Mouse (Mus musculus) embryonic facial prominence, embryonic 14.5 days (tissue): ENCODE measurements at regions not wholly inside any gene's neighbourhood (a gene's known extent, or its start where the extent isn't known, plus 50 kb on each side); places are given as distances from the start of the nearest gene placed in this dataset.

ENCODE experiments used
- ATAC-seq: fragments of 200-750 bp; cut with Nextera tagmentation; 2 replicates; pipeline ENCODE4 v1.8.0; 2017; ENCODE audit warnings: low read depth, moderate number of reproducible peaks, moderate TSS enrichment
- DNase-seq: peaks from one replicate; pipeline ENCODE4 v3.0.0-alpha.2; 2015; ENCODE audit warnings: low spot score
- H3K27ac ChIP-seq: fragments of 300-500 bp; sonication (generic); replicated peaks from 2 replicates; pipeline ENCODE4 v1.5.1; 2014; ENCODE audit warnings: low read depth, mild to moderate bottlenecking, low read length, moderate library complexity
- H3K27me3 ChIP-seq: fragments of 300-500 bp; sonication (generic); replicated peaks from 2 replicates; pipeline ENCODE4 v1.6.1; 2014; ENCODE audit warnings: low read length; ENCODE audit not compliant: control insufficient read depth, insufficient read depth
- H3K36me3 ChIP-seq: fragments of 300-500 bp; sonication (generic); 2 replicates; pipeline ENCODE4 v1.6.1; 2014; ENCODE audit warnings: low read length, mixed read lengths; ENCODE audit not compliant: control insufficient read depth, insufficient read depth
- H3K4me1 ChIP-seq: fragments of 300-500 bp; sonication (generic); 2 replicates; pipeline ENCODE4 v1.6.1; 2014; ENCODE audit warnings: antibody characterized with exemption, low read length; ENCODE audit not compliant: control insufficient read depth, insufficient read depth
- H3K4me2 ChIP-seq: fragments of 300-500 bp; sonication (generic); 2 replicates; pipeline ENCODE4 v1.6.1; 2014; ENCODE audit warnings: low read depth, mild to moderate bottlenecking, low read length, moderate library complexity, mixed read lengths
- H3K4me3 ChIP-seq: fragments of 300-500 bp; sonication (generic); 2 replicates; pipeline ENCODE4 v1.5.1; 2014; ENCODE audit warnings: low read depth, mild to moderate bottlenecking, low read length
- H3K9ac ChIP-seq: fragments of 300-500 bp; sonication (generic); 2 replicates; pipeline ENCODE4 v1.6.1; 2014; ENCODE audit warnings: low read depth, mild to moderate bottlenecking, low read length, moderate library complexity, mixed read lengths
- H3K9me3 ChIP-seq: fragments of 300-500 bp; sonication (generic); 2 replicates; pipeline ENCODE4 v1.6.1; 2016; ENCODE audit warnings: low read length; ENCODE audit not compliant: control insufficient read depth
- WGBS: fragments of 180-500 bp; shearing (Covaris S2); extraction: QIAGEN DNeasy Blood & Tissue Kit; methylation state at CpG from one replicate; pipeline ENCODE4 v1.1.7; 2014; 5-methylcytosine and 5-hydroxymethylcytosine counted together

GRCm38 (mm10) chr4:119018573-119018972, 57.2 kb downstream of the Lao1 start:
- H3K4me2 ChIP-seq = no peak overlapping the region
- no peak for ATAC-seq
- no peaks in the 10 kb centered on the region for H3K9me3 ChIP-seq
- H3K4me3 ChIP-seq = no peak overlapping the region
- 46% methylated on average over 6 of the region's 6 CpGs for WGBS
- no peak for DNase-seq
- no peaks in the 10 kb centered on the region for H3K36me3 ChIP-seq
- H3K9ac ChIP-seq = no peak overlapping the region
- no peaks in the 10 kb centered on the region for H3K27me3 ChIP-seq
- peak overlapping the region; percentile 78 for H3K27ac ChIP-seq
- H3K4me1 ChIP-seq = peaks cover 28% of the 10 kb centered on the region

GRCm38 (mm10) chr4:119019013-119019781, 57.8 kb downstream of the Lao1 start:
- no peaks in the 10 kb centered on the region for H3K9me3 ChIP-seq
- H3K4me3 ChIP-seq = no peak overlapping the region
- H3K27ac ChIP-seq = peak overlapping the region; percentile 78
- H3K4me2 ChIP-seq = peak overlapping the region; percentile 28
- H3K9ac ChIP-seq = peak overlapping the region; percentile 14; the same call in 1 of the 2 replicates
- peak; percentile 94 for DNase-seq
- no peaks in the 10 kb centered on the region for H3K27me3 ChIP-seq
- no peaks in the 10 kb centered on the region for H3K36me3 ChIP-seq
- 33% methylated on average over 11 of the region's 12 CpGs for WGBS
- peak; percentile 90 for ATAC-seq
- peaks cover 28% of the 10 kb centered on the region for H3K4me1 ChIP-seq

GRCm38 (mm10) chr4:119022338-119022737, 61.0 kb downstream of the Lao1 start:
- WGBS = 46% methylated on average over 6 of the region's 6 CpGs
- H3K9ac ChIP-seq = no peak overlapping the region
- ATAC-seq (no peak), DNase-seq (no peak)
- peak overlapping the region; percentile 52; the same call in 1 of the 2 replicates for H3K27ac ChIP-seq
- H3K4me2 ChIP-seq = no peak overlapping the region
- H3K27me3 ChIP-seq = no peaks in the 10 kb centered on the region
- no peak overlapping the region for H3K4me3 ChIP-seq
- H3K4me1 ChIP-seq = peaks cover 31% of the 10 kb centered on the region
- H3K36me3 ChIP-seq = no peaks in the 10 kb centered on the region
- no peaks in the 10 kb centered on the region for H3K9me3 ChIP-seq

GRCm38 (mm10) chr4:119026237-119026861, 65.0 kb downstream of the Lao1 start:
- Histone ChIP-seq H3K4me3 (no peak overlapping the region), H3K27ac (peak overlapping the region; percentile 44), H3K4me2 (no peak overlapping the region), H3K9ac (no peak overlapping the region), H3K4me1 (peaks cover 21% of the 10 kb centered on the region), H3K9me3 (no peaks in the 10 kb centered on the region), H3K27me3 (no peaks in the 10 kb centered on the region), H3K36me3 (no peaks in the 10 kb centered on the region)
- ATAC-seq (peak; percentile 39; the same call in 1 of the 2 replicates), DNase-seq (peak; percentile 45)
- WGBS = 19% methylated on average over 5 of the region's 5 CpGs

GRCm38 (mm10) chr4:119028208-119028821, 66.9 kb downstream of the Lao1 start:
- Histone ChIP-seq H3K4me2 (no peak overlapping the region), H3K4me3 (no peak overlapping the region), H3K27ac (peak overlapping the region; percentile 21; the same call in 1 of the 2 replicates), H3K4me1 (peaks cover 11% of the 10 kb centered on the region), H3K27me3 (no peaks in the 10 kb centered on the region), H3K36me3 (no peaks in the 10 kb centered on the region), H3K9ac (no peak overlapping the region), H3K9me3 (no peaks in the 10 kb centered on the region)
- DNase-seq (peak; percentile 38), ATAC-seq (no peak)
- WGBS = 39% methylated on average over 8 of the region's 8 CpGs

GRCm38 (mm10) chr4:119029091-119029490, 67.7 kb downstream of the Lao1 start:
- no peak overlapping the region for H3K4me3 ChIP-seq
- H3K9me3 ChIP-seq = no peaks in the 10 kb centered on the region
- DNase-seq (no peak), ATAC-seq (no peak)
- H3K27me3 ChIP-seq = no peaks in the 10 kb centered on the region
- H3K27ac ChIP-seq = 0 out of 2 replicates have a peak overlapping the region, but pooled peaks have one; percentile 21
- H3K4me2 ChIP-seq = no peak overlapping the region
- H3K4me1 ChIP-seq = peaks cover 11% of the 10 kb centered on the region
- no peaks in the 10 kb centered on the region for H3K36me3 ChIP-seq
- no peak overlapping the region for H3K9ac ChIP-seq
- WGBS = 61% methylated on average over 7 of the region's 7 CpGs

GRCm38 (mm10) chr4:119029735-119030134, 68.4 kb downstream of the Lao1 start:
- no peak overlapping the region for H3K4me2 ChIP-seq
- H3K36me3 ChIP-seq = no peaks in the 10 kb centered on the region
- H3K27ac ChIP-seq = no peak overlapping the region
- H3K9ac ChIP-seq = no peak overlapping the region
- no peaks in the 10 kb centered on the region for H3K9me3 ChIP-seq
- H3K4me3 ChIP-seq = no peak overlapping the region
- DNase-seq (no peak), ATAC-seq (0 out of 2 replicates have a peak, but pooled peaks have one; percentile 14)
- H3K4me1 ChIP-seq = peaks cover 11% of the 10 kb centered on the region
- no peaks in the 10 kb centered on the region for H3K27me3 ChIP-seq
- WGBS = 67% methylated on average over 6 of the region's 6 CpGs

GRCm38 (mm10) chr4:119030865-119031264, 69.5 kb downstream of the Lao1 start:
- Histone ChIP-seq H3K4me2 (no peak overlapping the region), H3K27me3 (no peaks in the 10 kb centered on the region), H3K4me3 (no peak overlapping the region), H3K9ac (no peak overlapping the region), H3K4me1 (peaks cover 11% of the 10 kb centered on the region), H3K27ac (no peak overlapping the region), H3K9me3 (no peaks in the 10 kb centered on the region), H3K36me3 (no peaks in the 10 kb centered on the region)
- no peak for ATAC-seq
- DNase-seq = no peak
- WGBS = 38% methylated on average over 5 of the region's 5 CpGs
